Mouse (Mus musculus) cerebellum, postnatal 4 days (tissue): ENCODE results near the gene 4930522H14Rik.

Experiments used
- DNase-seq, 2 experiments: peaks; one replicate each; pipeline ENCODE4 v3.0.0; 2022; ENCODE audit warnings: low spot score in 2 of 2, mixed read lengths in 1 of 2

4930522H14Rik gene

DNA sequence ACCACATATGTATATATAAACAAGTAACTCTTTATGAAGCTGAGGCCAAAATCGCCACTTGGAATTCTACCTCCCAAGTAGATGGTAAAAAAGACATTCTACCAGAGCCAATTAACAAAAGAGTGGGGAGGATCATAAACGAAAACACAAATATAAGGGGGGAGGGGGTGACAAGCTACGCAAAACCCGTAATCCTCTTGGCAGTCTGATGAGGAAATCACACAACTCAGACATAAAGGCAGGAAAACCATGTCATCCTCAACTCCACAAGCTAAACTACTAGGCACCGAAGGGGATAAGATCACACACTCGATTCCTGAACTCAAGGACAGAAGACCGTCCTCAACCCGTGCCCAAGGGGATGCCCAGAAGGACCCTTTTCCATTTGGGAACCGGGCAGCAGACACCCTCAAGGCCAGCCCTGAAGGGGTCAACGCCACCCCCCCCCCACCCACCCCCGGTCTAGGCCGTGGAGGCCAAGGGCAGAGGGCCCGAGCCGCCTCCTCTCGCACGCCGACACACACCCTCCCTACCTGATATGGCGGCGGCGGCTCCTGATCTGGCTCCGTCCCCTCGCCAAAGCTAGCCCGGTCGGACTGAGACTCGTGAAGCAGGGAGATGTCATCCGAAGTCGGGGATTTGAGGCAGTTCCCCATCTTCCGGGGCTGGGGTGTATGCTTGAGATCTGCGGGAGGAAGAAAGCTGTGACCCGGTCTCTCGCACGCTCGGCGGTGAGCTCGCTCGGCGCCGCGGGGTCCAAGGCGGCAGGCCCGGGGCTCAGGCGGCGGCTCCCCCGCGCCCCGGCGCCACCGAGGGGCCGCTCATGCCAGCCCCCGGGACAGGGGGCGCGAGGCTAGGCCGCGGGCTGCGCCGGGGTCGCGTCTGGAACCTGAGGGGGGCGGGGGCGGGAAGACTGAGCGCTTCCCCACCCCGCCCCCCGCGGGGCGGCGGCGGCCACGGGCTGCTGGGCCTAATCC is 55.2 kb downstream of the 4930522H14Rik start:
- DNase-seq = peak; percentile 27 to 62

GRCm38 (mm10) chr4:109475078-109475477 is 56.0 kb downstream of the 4930522H14Rik start:
- DNase-seq = no peak

- no peak for DNase-seq
Observed at GRCm38 (mm10) chr4:109472566-109472965, 58.5 kb downstream of the 4930522H14Rik start.

DNA sequence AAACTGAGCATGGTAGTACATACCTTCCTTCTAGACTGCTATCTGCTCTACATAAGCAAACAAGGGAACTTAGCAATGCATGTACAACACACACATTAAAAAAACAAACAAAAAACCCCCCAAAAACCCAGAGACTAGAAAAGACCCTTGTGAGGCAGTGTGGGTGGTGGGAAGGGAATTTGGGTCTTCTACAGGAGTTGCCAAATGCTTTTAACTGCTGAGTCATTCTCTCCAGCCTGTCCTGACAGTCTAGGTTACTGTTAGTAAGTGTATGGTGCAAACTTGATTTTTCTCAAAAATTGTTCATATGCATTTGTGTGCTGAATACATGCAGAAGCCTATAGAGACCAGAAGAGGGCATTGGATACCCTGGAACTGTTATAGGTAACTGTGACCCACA is 59.5 kb downstream of the 4930522H14Rik start:
- no peak for DNase-seq

DNA sequence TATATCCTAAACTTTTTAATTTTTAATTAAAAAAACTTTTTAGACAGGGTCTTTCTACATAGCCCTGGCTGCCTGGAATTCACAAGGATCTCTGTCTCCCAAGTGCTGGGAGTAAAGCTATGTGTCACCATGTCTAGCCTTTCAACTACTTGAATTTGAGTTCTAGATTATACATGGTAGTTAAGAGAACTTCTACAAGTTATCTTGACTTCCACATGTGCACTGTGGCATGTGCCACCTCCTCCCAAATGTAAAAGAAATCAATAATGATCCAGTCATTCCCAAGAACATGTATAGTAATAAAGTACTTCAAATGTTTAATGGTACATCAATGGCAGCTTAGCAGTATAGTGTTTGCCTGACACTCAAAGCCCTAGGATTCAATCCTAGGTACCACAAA is 63.4 kb downstream of the 4930522H14Rik start:
- no peak for DNase-seq

- no peak for DNase-seq
Observed at GRCm38 (mm10) chr4:109463892-109464291, 67.2 kb downstream of the 4930522H14Rik start.

GRCm38 (mm10) chr4:109460421-109461179 is 70.5 kb downstream of the 4930522H14Rik start:
- no peak for DNase-seq

DNA sequence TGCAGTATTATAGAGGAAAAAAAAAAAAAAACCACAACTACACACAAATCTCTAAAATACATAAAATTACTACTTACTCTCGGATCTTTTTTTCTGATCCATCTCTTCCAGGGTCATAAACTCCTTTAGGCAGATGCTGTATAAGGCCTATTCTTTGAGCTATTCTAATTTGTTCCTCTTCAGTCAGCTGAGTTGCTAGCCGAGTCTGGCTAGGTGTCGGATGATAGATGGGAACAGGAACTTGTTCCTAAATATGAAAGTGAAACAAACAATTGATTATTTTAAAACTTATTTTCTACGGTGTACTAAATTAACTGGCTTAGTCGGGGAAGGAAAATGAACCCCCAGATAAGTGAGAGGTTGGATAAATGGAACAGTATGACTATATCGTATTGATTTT is 74.3 kb downstream of the 4930522H14Rik start:
- no peak for DNase-seq
